Mouse (Mus musculus) right cerebral cortex, postnatal 4 days (tissue): Measurements from ENCODE around the gene Cdr2l.

Experiments
- DNase-seq: peaks from one replicate; pipeline ENCODE4 v3.0.0-alpha.2; 2022

The Cdr2l gene

GRCm38 (mm10) chr11:115381743-115382539 is at the start of gene Cdr2l:
Gene Cdr2l, plus strand, starts transcription at chr11:115381916.
- DNase-seq = peak; percentile 84

- no peak for DNase-seq
These were observed 47.2 kb upstream of the Cdr2l start, which contains the start of gene Otop3 for GRCm38 (mm10) chr11:115334531-115334930. Gene Otop3, plus strand, starts transcription at chr11:115334731.

GRCm38 (mm10) chr11:115335223-115335622 is 46.5 kb upstream of the Cdr2l start:
- DNase-seq = no peak

- DNase-seq = no peak
These were observed 45.6 kb upstream of the Cdr2l start for GRCm38 (mm10) chr11:115336115-115336514.

- DNase-seq = no peak
These were observed 44.4 kb upstream of the Cdr2l start for GRCm38 (mm10) chr11:115337350-115337749.

- DNase-seq = no peak
These were observed 43.9 kb upstream of the Cdr2l start for GRCm38 (mm10) chr11:115337826-115338225.

GRCm38 (mm10) chr11:115341246-115341645 is 40.5 kb upstream of the Cdr2l start:
- no peak for DNase-seq

- no peak for DNase-seq
These were observed 39.9 kb upstream of the Cdr2l start for GRCm38 (mm10) chr11:115341866-115342265.

GRCm38 (mm10) chr11:115344967-115345366 is 36.7 kb upstream of the Cdr2l start:
- DNase-seq = no peak

- DNase-seq = no peak
These were observed 36.2 kb upstream of the Cdr2l start for GRCm38 (mm10) chr11:115345515-115345914.

- DNase-seq = no peak
These were observed 33.0 kb upstream of the Cdr2l start for GRCm38 (mm10) chr11:115348681-115349248.

GRCm38 (mm10) chr11:115349976-115350375 is 31.7 kb upstream of the Cdr2l start:
- no peak for DNase-seq

GRCm38 (mm10) chr11:115353375-115353774 is 28.3 kb upstream of the Cdr2l start:
- DNase-seq = no peak

GRCm38 (mm10) chr11:115354183-115354582 is 27.5 kb upstream of the Cdr2l start:
- DNase-seq = peak; percentile 76

GRCm38 (mm10) chr11:115358468-115358867 is 23.2 kb upstream of the Cdr2l start:
- peak; percentile 78 for DNase-seq

- no peak for DNase-seq
These were observed 22.4 kb upstream of the Cdr2l start for GRCm38 (mm10) chr11:115359293-115359692.

GRCm38 (mm10) chr11:115359726-115360125 is 22.0 kb upstream of the Cdr2l start:
- DNase-seq = no peak

GRCm38 (mm10) chr11:115364136-115364535 is 17.6 kb upstream of the Cdr2l start:
- no peak for DNase-seq

GRCm38 (mm10) chr11:115366039-115366705 is 15.5 kb upstream of the Cdr2l start:
- DNase-seq = no peak

- DNase-seq = peak; percentile 57
These were observed 14.9 kb upstream of the Cdr2l start for GRCm38 (mm10) chr11:115366706-115367394.

- DNase-seq = peak; percentile 72
These were observed 14.2 kb upstream of the Cdr2l start, which contains the start of gene Hid1 for GRCm38 (mm10) chr11:115367395-115367944. Gene Hid1, minus strand, starts transcription at chr11:115367756.

- DNase-seq = no peak
These were observed 11.3 kb upstream of the Cdr2l start for GRCm38 (mm10) chr11:115370368-115370767.

GRCm38 (mm10) chr11:115371354-115371753 is 10.4 kb upstream of the Cdr2l start:
- DNase-seq = no peak
